Mouse (Mus musculus) heart, postnatal 14 days (tissue): ENCODE results near the gene Zfp583. TPM values are rescaled to one million over a fixed set of nuclear protein-coding genes. Genes with fewer than 3 reads are reported as not detected.
"Not testable (repeated sequence)": the region's sequence is repeated elsewhere in the genome, so short reads cannot be mapped to it uniquely, and the experiment has no call there.

Experiments used
- DNase-seq, 2 experiments: peaks; one replicate each; pipeline ENCODE4 v3.0.0; 2021 to 2022
- intact Hi-C: fragments of 180-260 bp; cut with DNase I; formaldehyde crosslinking; loops from one replicate; pipeline ENCODE4 v1.15.1; 2025
- total RNA-seq, 2 experiments: library from RNA; stranded (reverse); gene quantifications; 2 replicates each; pipeline ENCODE4 v1.2.3; 2021

The Zfp583 gene
- total RNA-seq, 2 experiments from 2014 or later, result 1.0 to 1.5 TPM

GRCm38 (mm10) chr7:6291121-6291520 lies 40.0 kb downstream of the Zfp583 start:
- not testable (repeated sequence) for DNase-seq

GRCm38 (mm10) chr7:6286921-6287531 lies 44.1 kb downstream of the Zfp583 start:
- peak in 1 of 2 experiments; percentile 3 for DNase-seq

More at GRCm38 (mm10) chr7:6291121-6291520, 40.0 kb downstream of the Zfp583 start:
- intact Hi-C loops, result not testable (repeated sequence)

GRCm38 (mm10) chr7:6285842-6286705 lies 45.0 kb downstream of the Zfp583 start, which contains the start of gene Zfp667:
Gene Zfp667 (plus strand): TSS chr7:6286579.
- intact Hi-C loops, result loop anchor here (5.0 kb wide), 1 partner anchor 149 kb away; no protein-coding TSS in a partner anchor
- peak; percentile 99 for DNase-seq

More at GRCm38 (mm10) chr7:6286921-6287531, 44.1 kb downstream of the Zfp583 start:
- intact Hi-C loops, result loop anchor here (5.0 kb wide), 1 partner anchor 150 kb away; no protein-coding TSS in a partner anchor

GRCm38 (mm10) chr7:6285366-6285765 lies 45.7 kb downstream of the Zfp583 start:
- intact Hi-C loops, result loop anchor here (5.0 kb wide), 1 partner anchor 148 kb away; no protein-coding TSS in a partner anchor
- DNase-seq, result no peak

- no peak for DNase-seq
- intact Hi-C loops, result loop anchor here (5.0 kb wide), 1 partner anchor 147 kb away; no protein-coding TSS in a partner anchor
Measured at GRCm38 (mm10) chr7:6284442-6285012, 46.6 kb downstream of the Zfp583 start.

GRCm38 (mm10) chr7:6283451-6284075 lies 47.5 kb downstream of the Zfp583 start:
- intact Hi-C loops, result no loop called here

GRCm38 (mm10) chr7:6282749-6283148 lies 48.3 kb downstream of the Zfp583 start:
- intact Hi-C loops, result loop anchor here (1.0 kb wide), 1 partner anchor 41 kb away; no protein-coding TSS in a partner anchor
- peak; percentile 66 to 85 for DNase-seq

More at GRCm38 (mm10) chr7:6283451-6284075, 47.5 kb downstream of the Zfp583 start:
- DNase-seq, result peak; percentile 73 to 81

- DNase-seq, result no peak
- intact Hi-C loops, result no loop called here
Measured at GRCm38 (mm10) chr7:6277906-6278305, 53.2 kb downstream of the Zfp583 start.

- intact Hi-C loops, result no loop called here
- peak in 1 of 2 experiments; percentile 23 for DNase-seq
Measured at GRCm38 (mm10) chr7:6265695-6266094, 65.4 kb downstream of the Zfp583 start.

Other genes starting within 250 kb of the Zfp583 start
- gene Zfp787, start 175.3 kb downstream of the Zfp583 start, total RNA-seq, result 10 to 100 TPM; 37.8 to 38.9 TPM
- gene Zfp444, start 159.1 kb downstream of the Zfp583 start, total RNA-seq, result 10 to 100 TPM; 10.3 to 11.5 TPM
- not detected for gene Galp, start 134.2 kb downstream of the Zfp583 start, total RNA-seq
- gene Zscan5b, start 109.0 kb downstream of the Zfp583 start, total RNA-seq, result not detected
- not detected for gene Epp13, start 78.6 kb downstream of the Zfp583 start, total RNA-seq
- 1 to 10 TPM; 3.2 to 3.5 TPM for gene Zfp667, start 44.7 kb downstream of the Zfp583 start, total RNA-seq
- under 1 TPM; 0.22 to 0.32 TPM for gene Gm3854, start 12.5 kb upstream of the Zfp583 start, total RNA-seq
- 1 to 10 TPM; 2.2 to 2.4 TPM for gene Zfp78, start 32.0 kb upstream of the Zfp583 start, total RNA-seq
- 1 to 10 TPM; 2.6 to 3.2 TPM for gene Zfp28, start 52.0 kb upstream of the Zfp583 start, total RNA-seq
- gene Smim17, start 67.4 kb upstream of the Zfp583 start, total RNA-seq, result not detected
- not detected for gene Gm20715, start 79.0 kb upstream of the Zfp583 start, total RNA-seq
- gene Olfr1344, start 107.4 kb upstream of the Zfp583 start, total RNA-seq, result not detected
- gene Olfr1336, start 124.9 kb upstream of the Zfp583 start, total RNA-seq, result not detected
- gene Olfr1346, start 135.8 kb upstream of the Zfp583 start, total RNA-seq, result not detected
- gene Olfr5, start 155.7 kb upstream of the Zfp583 start, total RNA-seq, result not detected
- gene Olfr1347, start 168.5 kb upstream of the Zfp583 start, total RNA-seq, result not detected
- gene Olfr1348, start 177.5 kb upstream of the Zfp583 start, total RNA-seq, result not detected
- gene Olfr1349, start 191.7 kb upstream of the Zfp583 start, total RNA-seq, result not detected
- not detected for gene Olfr1350, start 233.6 kb upstream of the Zfp583 start, total RNA-seq